Mouse (Mus musculus): ENCODE results near the gene Slc2a3. TPM values are rescaled to one million over a fixed set of nuclear protein-coding genes. Genes with fewer than 3 reads are reported as not detected.
A peak's percentile ranks its signal among the peaks of the same experiment; 100 is the strongest.

The Slc2a3 gene
- 72.9 and 74.1 TPM in 2 replicates for polyA plus RNA-seq (2014; fragmentation: Nextera tagmentation; extraction: Ambion mirVana)

- Histone ChIP-seq H3K36me3 (ENCODE audit: control insufficient read depth, insufficient read depth, low read length) (no peaks in the 10 kb centered on the region), H3K4me2 (ENCODE audit: low read depth, severe bottlenecking) (peak within 1 kb of the TSS; percentile 94), H3K27ac (replicated peaks; ENCODE audit: low read depth, low read length) (no peak within 1 kb of the TSS), H3K27me3 (ENCODE audit: control insufficient read depth, insufficient read depth, low read length) (no peaks in the 10 kb centered on the region), H3K4me3 (ENCODE audit: low read depth, low read length) (peak within 1 kb of the TSS; percentile 51), H3K9me3 (ENCODE audit: control insufficient read depth, low read length) (no peaks in the 10 kb centered on the region), H3K9ac (ENCODE audit: low read length) (peak within 1 kb of the TSS; percentile 78), H3K4me1 (ENCODE audit: control insufficient read depth, insufficient read depth, low read length) (peaks cover 4% of the 10 kb centered on the region; the same call in 1 of the 2 replicates)
- under 1% methylated on average over 45 of the region's 46 CpGs for WGBS
- ATAC-seq (ENCODE audit: insufficient number of reproducible peaks, low FRiP score, low TSS enrichment, low read depth) (peak; percentile 58), DNase-seq (ENCODE audit: low spot score) (peak; percentile 71)
Observed at GRCm38 (mm10) chr6:122801301-122801800, at the start of gene Slc2a3. TSS of gene Slc2a3 (minus strand) at chr6:122801640.

- Histone ChIP-seq H3K36me3 (ENCODE audit: control insufficient read depth, insufficient read depth, low read length) (peaks cover 4% of the 10 kb centered on the region; the same call in 1 of the 2 replicates), H3K4me3 (ENCODE audit: low read depth, low read length) (no peak overlapping the region), H3K4me1 (ENCODE audit: control insufficient read depth, insufficient read depth, low read length) (no peaks in the 10 kb centered on the region), H3K9ac (ENCODE audit: low read length) (no peak overlapping the region), H3K27ac (replicated peaks; ENCODE audit: low read depth, low read length) (no peak overlapping the region), H3K27me3 (ENCODE audit: control insufficient read depth, insufficient read depth, low read length) (no peaks in the 10 kb centered on the region), H3K9me3 (ENCODE audit: control insufficient read depth, low read length) (no peaks in the 10 kb centered on the region), H3K4me2 (ENCODE audit: low read depth, severe bottlenecking) (no peak overlapping the region)
- ATAC-seq (ENCODE audit: insufficient number of reproducible peaks, low FRiP score, low TSS enrichment, low read depth): no peak
- DNase-seq (ENCODE audit: low spot score): no peak
- WGBS: 73% methylated on average over 6 of the region's 6 CpGs
Observed at GRCm38 (mm10) chr6:122843759-122844158, 42.3 kb upstream of the Slc2a3 start.

GRCm38 (mm10) chr6:122837539-122837938 lies 36.1 kb upstream of the Slc2a3 start:
- Histone ChIP-seq H3K27me3 (ENCODE audit: control insufficient read depth, insufficient read depth, low read length) (no peaks in the 10 kb centered on the region), H3K9ac (ENCODE audit: low read length) (no peak overlapping the region), H3K4me2 (ENCODE audit: low read depth, severe bottlenecking) (no peak overlapping the region), H3K9me3 (ENCODE audit: control insufficient read depth, low read length) (no peaks in the 10 kb centered on the region), H3K4me1 (ENCODE audit: control insufficient read depth, insufficient read depth, low read length) (no peaks in the 10 kb centered on the region), H3K4me3 (ENCODE audit: low read depth, low read length) (no peak overlapping the region), H3K27ac (replicated peaks; ENCODE audit: low read depth, low read length) (no peak overlapping the region), H3K36me3 (ENCODE audit: control insufficient read depth, insufficient read depth, low read length) (peaks cover 14% of the 10 kb centered on the region)
- ATAC-seq (ENCODE audit: insufficient number of reproducible peaks, low FRiP score, low TSS enrichment, low read depth) (no peak), DNase-seq (ENCODE audit: low spot score) (no peak)
- WGBS: 96% methylated on average over 5 of the region's 5 CpGs

- no peak overlapping the region for H3K4me2 ChIP-seq (ENCODE audit: low read depth, severe bottlenecking)
- DNase-seq (ENCODE audit: low spot score) (no peak), ATAC-seq (ENCODE audit: insufficient number of reproducible peaks, low FRiP score, low TSS enrichment, low read depth) (no peak)
- H3K4me1 ChIP-seq (ENCODE audit: control insufficient read depth, insufficient read depth, low read length): no peaks in the 10 kb centered on the region
- 94% methylated on average over 3 of the region's 3 CpGs for WGBS
- no peaks in the 10 kb centered on the region for H3K9me3 ChIP-seq (ENCODE audit: control insufficient read depth, low read length)
- H3K9ac ChIP-seq (ENCODE audit: low read length): no peak overlapping the region
- no peak overlapping the region for H3K27ac ChIP-seq (replicated peaks; ENCODE audit: low read depth, low read length)
- peaks cover 14% of the 10 kb centered on the region for H3K36me3 ChIP-seq (ENCODE audit: control insufficient read depth, insufficient read depth, low read length)
- H3K27me3 ChIP-seq (ENCODE audit: control insufficient read depth, insufficient read depth, low read length): no peaks in the 10 kb centered on the region
- H3K4me3 ChIP-seq (ENCODE audit: low read depth, low read length): no peak overlapping the region
Observed at GRCm38 (mm10) chr6:122836974-122837373, 35.5 kb upstream of the Slc2a3 start.

GRCm38 (mm10) chr6:122834365-122834764 lies 32.9 kb upstream of the Slc2a3 start:
- ATAC-seq (ENCODE audit: insufficient number of reproducible peaks, low FRiP score, low TSS enrichment, low read depth): no peak
- H3K4me2 ChIP-seq (ENCODE audit: low read depth, severe bottlenecking): no peak overlapping the region
- no peak overlapping the region for H3K9ac ChIP-seq (ENCODE audit: low read length)
- H3K27me3 ChIP-seq (ENCODE audit: control insufficient read depth, insufficient read depth, low read length): no peaks in the 10 kb centered on the region
- peaks cover 10% of the 10 kb centered on the region for H3K36me3 ChIP-seq (ENCODE audit: control insufficient read depth, insufficient read depth, low read length)
- H3K4me3 ChIP-seq (ENCODE audit: low read depth, low read length): no peak overlapping the region
- no peaks in the 10 kb centered on the region for H3K9me3 ChIP-seq (ENCODE audit: control insufficient read depth, low read length)
- H3K4me1 ChIP-seq (ENCODE audit: control insufficient read depth, insufficient read depth, low read length): no peaks in the 10 kb centered on the region
- 72% methylated on average over 4 of the region's 4 CpGs for WGBS
- no peak overlapping the region for H3K27ac ChIP-seq (replicated peaks; ENCODE audit: low read depth, low read length)
- DNase-seq (ENCODE audit: low spot score): peak; percentile 42

GRCm38 (mm10) chr6:122832880-122833279 lies 31.4 kb upstream of the Slc2a3 start:
- Histone ChIP-seq H3K9ac (ENCODE audit: low read length) (no peak overlapping the region), H3K36me3 (ENCODE audit: control insufficient read depth, insufficient read depth, low read length) (peaks cover 6% of the 10 kb centered on the region), H3K27ac (replicated peaks; ENCODE audit: low read depth, low read length) (no peak overlapping the region), H3K4me3 (ENCODE audit: low read depth, low read length) (no peak overlapping the region), H3K4me2 (ENCODE audit: low read depth, severe bottlenecking) (no peak overlapping the region), H3K9me3 (ENCODE audit: control insufficient read depth, low read length) (no peaks in the 10 kb centered on the region), H3K4me1 (ENCODE audit: control insufficient read depth, insufficient read depth, low read length) (no peaks in the 10 kb centered on the region), H3K27me3 (ENCODE audit: control insufficient read depth, insufficient read depth, low read length) (no peaks in the 10 kb centered on the region)
- 87% methylated on average over 7 of the region's 7 CpGs for WGBS
- no peak for ATAC-seq (ENCODE audit: insufficient number of reproducible peaks, low FRiP score, low TSS enrichment, low read depth)
- DNase-seq (ENCODE audit: low spot score): no peak

- Histone ChIP-seq H3K9ac (ENCODE audit: low read length) (no peak overlapping the region), H3K4me1 (ENCODE audit: control insufficient read depth, insufficient read depth, low read length) (peaks cover 4% of the 10 kb centered on the region; the same call in 1 of the 2 replicates), H3K9me3 (ENCODE audit: control insufficient read depth, low read length) (no peaks in the 10 kb centered on the region), H3K4me3 (ENCODE audit: low read depth, low read length) (no peak overlapping the region), H3K27ac (replicated peaks; ENCODE audit: low read depth, low read length) (no peak overlapping the region), H3K36me3 (ENCODE audit: control insufficient read depth, insufficient read depth, low read length) (no peaks in the 10 kb centered on the region; the same call in 1 of the 2 replicates), H3K27me3 (ENCODE audit: control insufficient read depth, insufficient read depth, low read length) (no peaks in the 10 kb centered on the region), H3K4me2 (ENCODE audit: low read depth, severe bottlenecking) (no peak overlapping the region)
- 44% methylated on average over 13 of the region's 13 CpGs for WGBS
- DNase-seq (ENCODE audit: low spot score) (peak; percentile 47), ATAC-seq (ENCODE audit: insufficient number of reproducible peaks, low FRiP score, low TSS enrichment, low read depth) (no peak)
Observed at GRCm38 (mm10) chr6:122828086-122828485, 26.6 kb upstream of the Slc2a3 start.

GRCm38 (mm10) chr6:122825923-122826742 lies 24.7 kb upstream of the Slc2a3 start:
- Histone ChIP-seq H3K4me1 (ENCODE audit: control insufficient read depth, insufficient read depth, low read length) (peaks cover 5% of the 10 kb centered on the region), H3K36me3 (ENCODE audit: control insufficient read depth, insufficient read depth, low read length) (no peaks in the 10 kb centered on the region; the same call in 1 of the 2 replicates), H3K9ac (ENCODE audit: low read length) (peak overlapping the region; percentile 2), H3K27ac (replicated peaks; ENCODE audit: low read depth, low read length) (0 out of 2 replicates have a peak overlapping the region, but pooled peaks have one; percentile 2), H3K27me3 (ENCODE audit: control insufficient read depth, insufficient read depth, low read length) (no peaks in the 10 kb centered on the region), H3K4me3 (ENCODE audit: low read depth, low read length) (peak overlapping the region; percentile 24), H3K9me3 (ENCODE audit: control insufficient read depth, low read length) (no peaks in the 10 kb centered on the region), H3K4me2 (ENCODE audit: low read depth, severe bottlenecking) (peak overlapping the region; percentile 72)
- ATAC-seq (ENCODE audit: insufficient number of reproducible peaks, low FRiP score, low TSS enrichment, low read depth) (peak; percentile 47; the same call in 1 of the 2 replicates), DNase-seq (ENCODE audit: low spot score) (peak; percentile 66)
- WGBS: 2% methylated on average over 29 of the region's 29 CpGs
